Mouse (Mus musculus): Measurements from ENCODE around the gene Chkb. TPM values are rescaled to one million over a fixed set of nuclear protein-coding genes. Genes with fewer than 3 reads are reported as not detected.

The Chkb gene
- polyA plus RNA-seq, 1 experiment from 2014 or later: 25.8 TPM

DNA sequence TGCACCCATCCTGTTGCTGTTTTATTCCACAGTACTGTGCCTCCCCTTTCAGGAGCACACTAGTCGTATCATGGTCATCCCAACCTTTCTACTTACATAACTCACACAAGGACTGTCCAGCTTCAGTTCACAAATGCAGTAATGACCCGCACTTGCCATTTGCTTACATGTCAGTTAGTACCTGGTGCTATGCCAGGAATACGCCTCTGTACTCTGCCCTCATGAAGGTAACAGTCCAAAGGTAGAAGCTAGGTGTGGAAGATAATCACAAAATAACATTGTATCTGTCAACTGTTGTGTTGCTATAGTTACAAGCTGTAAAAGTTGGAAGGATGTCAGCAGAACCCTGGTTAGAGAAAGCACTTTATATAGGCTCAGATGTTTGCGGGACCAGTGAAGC is 32.8 kb downstream of the Chkb start:
- no peak overlapping the region for H3K9ac ChIP-seq (ENCODE audit: low read depth, low read length)
- H3K4me1 ChIP-seq (ENCODE audit: control insufficient read depth, low read depth, low read length): no peaks in the 10 kb centered on the region; the same call in 1 of the 2 replicates
- ATAC-seq (ENCODE audit: low read depth): peak; percentile 84
- 60% methylated on average over 4 of the region's 4 CpGs for WGBS (ENCODE audit: insufficient replicate concordance)
- H3K9me3 ChIP-seq (replicated peaks; ENCODE audit: control insufficient read depth, low read length): no peaks in the 10 kb centered on the region
- H3K4me3 ChIP-seq (ENCODE audit: low read depth, low read length): no peak overlapping the region
- H3K4me2 ChIP-seq (ENCODE audit: low read depth, low read length): no peak overlapping the region
- H3K36me3 ChIP-seq (ENCODE audit: control insufficient read depth, insufficient read depth): no peaks in the 10 kb centered on the region
- H3K27ac ChIP-seq (ENCODE audit: low read length): no peak overlapping the region
- no peaks in the 10 kb centered on the region for H3K27me3 ChIP-seq (ENCODE audit: control insufficient read depth, insufficient read depth, low read depth, low read length)

DNA sequence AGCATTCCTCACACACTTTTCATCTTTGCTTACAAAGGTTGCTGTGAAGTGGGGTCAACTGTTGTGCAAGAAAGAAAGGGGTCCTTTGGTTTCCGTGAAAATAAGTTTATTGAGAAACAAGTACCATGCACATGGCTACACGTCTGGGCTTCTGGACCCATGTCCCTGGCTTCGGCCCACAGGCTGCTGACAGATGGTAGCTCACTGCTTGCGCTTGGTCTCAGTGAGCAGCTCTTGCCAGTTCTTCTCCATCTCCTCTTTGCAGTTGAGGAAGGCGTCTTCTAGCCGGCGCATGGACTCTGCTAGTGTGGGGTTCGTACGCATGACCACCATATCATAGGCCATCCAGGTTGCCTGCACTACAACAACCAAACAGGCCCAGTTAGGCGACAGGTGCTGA is 39.6 kb downstream of the Chkb start:
- Histone ChIP-seq H3K36me3 (ENCODE audit: control insufficient read depth, insufficient read depth) (no peaks in the 10 kb centered on the region), H3K27ac (ENCODE audit: low read length) (no peak overlapping the region), H3K4me2 (ENCODE audit: low read depth, low read length) (no peak overlapping the region), H3K9ac (ENCODE audit: low read depth, low read length) (no peak overlapping the region), H3K27me3 (ENCODE audit: control insufficient read depth, insufficient read depth, low read depth, low read length) (no peaks in the 10 kb centered on the region), H3K9me3 (replicated peaks; ENCODE audit: control insufficient read depth, low read length) (no peaks in the 10 kb centered on the region), H3K4me3 (ENCODE audit: low read depth, low read length) (no peak overlapping the region), H3K4me1 (ENCODE audit: control insufficient read depth, low read depth, low read length) (no peaks in the 10 kb centered on the region)
- WGBS (ENCODE audit: insufficient replicate concordance): 78% methylated on average over 10 of the region's 10 CpGs
- ATAC-seq (ENCODE audit: low read depth): no peak

DNA sequence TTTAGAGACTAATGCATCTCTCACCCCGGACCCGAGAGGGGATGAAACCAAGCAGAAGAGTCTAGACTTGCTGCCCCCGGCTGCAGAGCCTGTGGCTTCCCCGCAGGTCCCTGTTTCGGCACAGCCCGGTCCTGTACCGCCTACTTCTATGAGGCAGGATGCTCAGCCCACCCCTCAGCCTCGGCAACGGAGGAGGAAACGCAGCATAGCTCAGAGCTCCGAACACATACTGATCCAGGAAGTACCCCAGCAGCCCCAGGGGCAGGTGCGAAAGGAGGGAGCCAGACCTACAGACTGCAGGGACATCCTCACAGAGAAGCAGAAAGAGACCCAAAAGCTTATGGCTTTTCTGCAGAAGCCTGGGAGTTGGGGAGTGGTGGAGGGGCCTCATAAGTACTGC is 42.6 kb downstream of the Chkb start:
- no peak overlapping the region for H3K4me3 ChIP-seq (ENCODE audit: low read depth, low read length)
- H3K27me3 ChIP-seq (ENCODE audit: control insufficient read depth, insufficient read depth, low read depth, low read length): no peaks in the 10 kb centered on the region
- H3K27ac ChIP-seq (ENCODE audit: low read length): no peak overlapping the region
- no peak overlapping the region for H3K4me2 ChIP-seq (ENCODE audit: low read depth, low read length)
- H3K4me1 ChIP-seq (ENCODE audit: control insufficient read depth, low read depth, low read length): no peaks in the 10 kb centered on the region
- no peaks in the 10 kb centered on the region for H3K36me3 ChIP-seq (ENCODE audit: control insufficient read depth, insufficient read depth)
- H3K9ac ChIP-seq (ENCODE audit: low read depth, low read length): no peak overlapping the region
- H3K9me3 ChIP-seq (replicated peaks; ENCODE audit: control insufficient read depth, low read length): no peaks in the 10 kb centered on the region
- ATAC-seq (ENCODE audit: low read depth): no peak
- WGBS (ENCODE audit: insufficient replicate concordance): 35% methylated on average over 12 of the region's 12 CpGs

DNA sequence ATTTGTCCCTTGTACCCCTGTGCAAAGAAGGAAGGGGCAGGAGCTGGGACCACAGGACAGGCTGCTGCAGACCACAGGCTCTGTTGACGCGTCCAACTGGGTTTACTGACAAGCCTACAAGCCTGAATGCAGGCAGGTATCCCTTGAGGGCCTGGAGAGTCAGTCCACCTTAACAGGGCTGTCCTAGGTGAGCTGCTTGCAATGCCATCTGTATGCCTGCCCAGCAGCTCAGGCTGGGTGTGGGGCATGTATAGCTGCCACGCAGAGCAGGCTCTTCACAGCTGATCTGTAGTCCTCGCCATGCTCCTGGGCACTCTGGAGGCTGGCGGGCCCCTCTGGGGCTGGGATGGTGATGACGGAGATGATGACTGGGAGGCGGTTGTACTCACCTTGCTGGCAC is 45.1 kb downstream of the Chkb start, which contains the start of gene Klhdc7b:
TSS of gene Klhdc7b (plus strand) at position 301 of the 400 bp plus-strand sequence.
- ATAC-seq (ENCODE audit: low read depth): no peak
- Histone ChIP-seq H3K4me3 (ENCODE audit: low read depth, low read length) (no peak within 1 kb of the TSS), H3K27me3 (ENCODE audit: control insufficient read depth, insufficient read depth, low read depth, low read length) (peaks cover under 1% of the 10 kb centered on the region), H3K27ac (ENCODE audit: low read length) (no peak within 1 kb of the TSS), H3K4me2 (ENCODE audit: low read depth, low read length) (no peak within 1 kb of the TSS), H3K36me3 (ENCODE audit: control insufficient read depth, insufficient read depth) (no peaks in the 10 kb centered on the region), H3K9me3 (replicated peaks; ENCODE audit: control insufficient read depth, low read length) (no peaks in the 10 kb centered on the region), H3K4me1 (ENCODE audit: control insufficient read depth, low read depth, low read length) (peaks cover under 1% of the 10 kb centered on the region; the same call in 1 of the 2 replicates), H3K9ac (ENCODE audit: low read depth, low read length) (no peak within 1 kb of the TSS)
- WGBS (ENCODE audit: insufficient replicate concordance): 74% methylated on average over 7 of the region's 7 CpGs

DNA sequence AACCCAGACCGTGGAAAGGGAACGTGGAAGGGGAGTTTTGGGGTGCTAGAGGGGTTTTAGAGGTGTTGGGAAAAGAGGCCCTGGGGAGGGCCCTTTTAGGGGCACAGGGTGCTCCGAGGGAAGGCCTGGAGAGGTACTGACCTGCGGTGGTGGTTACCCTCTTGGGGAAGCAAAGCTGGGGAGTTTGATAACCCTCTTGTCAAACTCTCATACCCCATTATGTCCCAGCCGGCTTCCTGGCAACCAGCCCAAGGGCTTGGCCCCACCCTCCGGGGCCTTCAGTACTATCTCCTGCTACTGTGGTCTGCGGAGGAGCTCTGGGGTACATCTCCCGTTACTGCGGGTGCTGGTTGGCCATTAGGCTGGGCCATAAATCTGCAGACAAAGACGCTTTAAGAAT is 50.3 kb downstream of the Chkb start:
- Histone ChIP-seq H3K36me3 (ENCODE audit: control insufficient read depth, insufficient read depth) (no peaks in the 10 kb centered on the region), H3K4me3 (ENCODE audit: low read depth, low read length) (peak overlapping the region; percentile 52), H3K9ac (ENCODE audit: low read depth, low read length) (0 out of 2 replicates have a peak overlapping the region, but pooled peaks have one; percentile 11), H3K4me2 (ENCODE audit: low read depth, low read length) (peak overlapping the region; percentile 71), H3K27ac (ENCODE audit: low read length) (no peak overlapping the region), H3K4me1 (ENCODE audit: control insufficient read depth, low read depth, low read length) (peaks cover 23% of the 10 kb centered on the region), H3K9me3 (replicated peaks; ENCODE audit: control insufficient read depth, low read length) (no peaks in the 10 kb centered on the region), H3K27me3 (ENCODE audit: control insufficient read depth, insufficient read depth, low read depth, low read length) (peaks cover 34% of the 10 kb centered on the region)
- ATAC-seq (ENCODE audit: low read depth): peak; percentile 63
- 7% methylated on average over 10 of the region's 10 CpGs for WGBS (ENCODE audit: insufficient replicate concordance)

DNA sequence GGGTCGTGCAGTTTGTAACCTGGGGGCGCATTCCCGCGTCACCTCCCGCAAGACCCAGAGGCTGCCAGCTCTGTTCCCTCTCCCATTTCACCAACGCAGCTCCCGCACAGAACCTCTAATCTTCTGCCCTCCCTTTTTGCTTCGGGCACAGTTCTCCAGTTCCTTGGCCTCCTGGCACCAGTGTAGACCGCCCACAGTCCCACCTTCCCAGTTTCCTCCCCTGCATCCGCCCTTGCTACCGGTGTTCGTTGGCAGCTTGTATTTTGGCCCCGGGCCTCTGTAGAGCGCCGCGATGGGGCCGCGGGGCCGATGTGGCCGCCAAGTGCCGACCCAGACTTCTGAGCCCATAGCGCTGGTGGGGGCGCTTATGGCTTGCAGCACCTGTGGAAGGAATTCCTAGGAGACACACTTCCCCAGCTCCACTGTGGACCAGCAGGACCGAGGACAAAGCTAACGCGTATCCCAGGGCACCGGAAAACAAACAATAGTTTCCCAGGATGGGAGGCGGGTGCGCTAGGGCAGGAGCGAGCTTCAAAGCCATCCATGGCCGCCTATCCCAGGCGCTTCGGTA is 50.8 kb downstream of the Chkb start, which contains the start of gene Odf3b:
TSS of gene Odf3b (minus strand) at position 452 of the 571 bp plus-strand sequence.
- Histone ChIP-seq H3K27ac (ENCODE audit: low read length) (no peak within 1 kb of the TSS), H3K4me1 (ENCODE audit: control insufficient read depth, low read depth, low read length) (peaks cover 28% of the 10 kb centered on the region), H3K9me3 (replicated peaks; ENCODE audit: control insufficient read depth, low read length) (no peaks in the 10 kb centered on the region), H3K36me3 (ENCODE audit: control insufficient read depth, insufficient read depth) (no peaks in the 10 kb centered on the region), H3K27me3 (ENCODE audit: control insufficient read depth, insufficient read depth, low read depth, low read length) (peaks cover 34% of the 10 kb centered on the region), H3K4me3 (ENCODE audit: low read depth, low read length) (peak within 1 kb of the TSS; percentile 52), H3K9ac (ENCODE audit: low read depth, low read length) (peak within 1 kb of the TSS; percentile 45), H3K4me2 (ENCODE audit: low read depth, low read length) (peak within 1 kb of the TSS; percentile 71)
- peak; percentile 16; the same call in 1 of the 2 replicates for ATAC-seq (ENCODE audit: low read depth)
- under 1% methylated on average over 33 of the region's 33 CpGs for WGBS (ENCODE audit: insufficient replicate concordance)

DNA sequence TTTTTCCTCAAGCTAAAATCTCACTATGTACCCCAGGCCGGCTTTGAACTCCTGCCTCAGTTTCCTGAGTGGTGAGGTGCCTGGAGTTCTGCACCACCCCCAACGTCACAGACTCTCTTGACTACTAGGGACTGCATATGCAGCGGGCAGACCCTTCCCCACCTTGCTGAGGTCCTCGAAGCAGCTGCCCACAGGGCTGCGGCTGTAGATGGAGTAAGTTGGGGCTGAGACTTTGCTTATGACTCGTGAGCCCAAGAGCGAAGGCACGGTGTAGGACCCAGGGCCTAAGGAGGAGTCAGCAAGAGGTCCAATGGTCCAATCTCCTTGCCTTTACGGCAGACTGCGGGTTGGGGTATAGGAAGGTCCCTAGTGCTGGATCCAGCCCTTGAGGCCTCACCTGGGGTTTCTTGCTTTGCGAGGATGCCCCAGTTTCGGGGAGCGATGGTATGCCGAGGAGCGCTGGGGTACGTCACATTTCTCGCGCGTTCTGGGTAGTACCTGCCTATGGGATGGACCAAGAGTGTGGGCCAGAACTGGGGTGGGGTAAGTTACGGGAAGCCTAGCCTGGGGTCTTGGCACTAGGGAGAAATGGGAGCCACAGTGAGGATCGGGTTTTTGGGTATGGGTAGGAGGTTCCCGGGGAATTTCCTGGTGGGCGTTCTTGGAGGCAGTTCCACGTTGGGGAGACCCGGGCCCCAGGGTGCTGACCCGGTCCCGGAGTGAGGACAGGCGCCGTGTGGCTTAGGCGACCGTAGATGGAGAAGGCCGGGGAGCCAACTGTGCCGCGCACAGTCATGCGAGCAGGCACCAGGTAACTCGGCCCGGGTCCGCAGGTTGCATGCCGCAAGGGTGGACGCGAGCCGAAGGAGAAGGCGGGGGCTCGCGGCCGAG is 51.5 kb downstream of the Chkb start:
- 19% methylated on average over 46 of the region's 46 CpGs for WGBS (ENCODE audit: insufficient replicate concordance)

DNA sequence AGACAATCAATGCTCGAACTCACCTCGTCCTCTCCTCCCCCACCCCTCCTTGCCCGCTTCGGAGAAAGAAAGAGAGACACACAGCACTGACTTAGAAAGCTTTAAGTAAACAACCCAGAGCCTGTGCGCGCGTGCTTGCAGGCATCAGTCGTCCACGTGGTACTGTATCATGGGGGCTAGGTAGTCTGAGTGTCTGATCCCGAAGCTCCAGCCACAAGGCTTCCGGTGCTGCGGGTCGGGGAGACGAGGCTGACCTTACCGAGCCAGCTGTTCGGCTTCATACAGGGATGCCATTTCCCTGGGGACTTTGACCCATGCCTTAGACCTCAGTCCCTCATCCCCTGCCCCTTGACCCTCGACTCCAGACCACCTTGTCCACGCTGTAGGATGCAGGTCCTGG is 52.3 kb downstream of the Chkb start:
- H3K4me2 ChIP-seq (ENCODE audit: low read depth, low read length): no peak overlapping the region
- no peak overlapping the region for H3K9ac ChIP-seq (ENCODE audit: low read depth, low read length)
- H3K9me3 ChIP-seq (replicated peaks; ENCODE audit: control insufficient read depth, low read length): no peaks in the 10 kb centered on the region
- peaks cover 34% of the 10 kb centered on the region for H3K27me3 ChIP-seq (ENCODE audit: control insufficient read depth, insufficient read depth, low read depth, low read length)
- H3K4me3 ChIP-seq (ENCODE audit: low read depth, low read length): no peak overlapping the region
- 14% methylated on average over 18 of the region's 18 CpGs for WGBS (ENCODE audit: insufficient replicate concordance)
- H3K27ac ChIP-seq (ENCODE audit: low read length): no peak overlapping the region
- peaks cover 34% of the 10 kb centered on the region for H3K4me1 ChIP-seq (ENCODE audit: control insufficient read depth, low read depth, low read length)
- peaks cover 3% of the 10 kb centered on the region for H3K36me3 ChIP-seq (ENCODE audit: control insufficient read depth, insufficient read depth)
- ATAC-seq (ENCODE audit: low read depth): no peak

More for the DNA sequence above, 51.5 kb downstream of the Chkb start:
- peaks cover 34% of the 10 kb centered on the region for H3K27me3 ChIP-seq (ENCODE audit: control insufficient read depth, insufficient read depth, low read depth, low read length)
- peaks cover 29% of the 10 kb centered on the region for H3K4me1 ChIP-seq (ENCODE audit: control insufficient read depth, low read depth, low read length)
- H3K9ac ChIP-seq (ENCODE audit: low read depth, low read length): peak overlapping the region; percentile 45; the same call in 1 of the 2 replicates
- ATAC-seq (ENCODE audit: low read depth): no peak
- no peaks in the 10 kb centered on the region for H3K36me3 ChIP-seq (ENCODE audit: control insufficient read depth, insufficient read depth)
- H3K27ac ChIP-seq (ENCODE audit: low read length): no peak overlapping the region
- no peaks in the 10 kb centered on the region for H3K9me3 ChIP-seq (replicated peaks; ENCODE audit: control insufficient read depth, low read length)
- H3K4me2 ChIP-seq (ENCODE audit: low read depth, low read length): peak overlapping the region; percentile 71
- peak overlapping the region; percentile 52 for H3K4me3 ChIP-seq (ENCODE audit: low read depth, low read length)

DNA sequence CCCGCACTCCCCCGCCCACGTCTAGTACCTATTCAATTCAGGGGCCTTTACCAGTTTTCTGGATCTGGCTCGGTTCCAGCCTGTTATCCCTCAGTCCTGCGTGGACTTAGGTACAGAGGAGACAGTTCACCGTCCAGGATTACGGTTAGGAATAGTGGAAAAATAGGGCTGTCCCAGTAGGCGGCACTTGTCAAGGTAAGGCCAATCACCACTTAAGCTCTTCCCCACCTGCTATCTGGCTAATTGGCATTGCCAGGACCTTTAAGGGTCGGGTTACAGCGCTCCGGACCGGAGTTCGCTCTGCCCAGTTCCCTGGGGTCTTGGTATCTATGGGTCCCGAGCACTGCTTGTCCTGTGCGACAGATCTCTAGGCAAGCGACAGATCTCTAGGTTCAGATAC is 52.8 kb downstream of the Chkb start, which contains the start of gene Tymp:
TSS of gene Tymp (minus strand) at position 83 of the 400 bp plus-strand sequence.
- no peak within 1 kb of the TSS for H3K9ac ChIP-seq (ENCODE audit: low read depth, low read length)
- WGBS (ENCODE audit: insufficient replicate concordance): 43% methylated on average over 16 of the region's 16 CpGs
- H3K9me3 ChIP-seq (replicated peaks; ENCODE audit: control insufficient read depth, low read length): no peaks in the 10 kb centered on the region
- peaks cover 34% of the 10 kb centered on the region for H3K27me3 ChIP-seq (ENCODE audit: control insufficient read depth, insufficient read depth, low read depth, low read length)
- peaks cover 34% of the 10 kb centered on the region for H3K4me1 ChIP-seq (ENCODE audit: control insufficient read depth, low read depth, low read length)
- no peak within 1 kb of the TSS for H3K27ac ChIP-seq (ENCODE audit: low read length)
- H3K36me3 ChIP-seq (ENCODE audit: control insufficient read depth, insufficient read depth): peaks cover 7% of the 10 kb centered on the region
- H3K4me3 ChIP-seq (ENCODE audit: low read depth, low read length): no peak within 1 kb of the TSS
- H3K4me2 ChIP-seq (ENCODE audit: low read depth, low read length): no peak within 1 kb of the TSS
- no peak for ATAC-seq (ENCODE audit: low read depth)

Data from liver, embryonic 16.5 days (tissue).